Mouse (Mus musculus) heart, embryonic 12.5 days (tissue): ENCODE results near the gene Tcp11. TPM values are rescaled to one million over a fixed set of nuclear protein-coding genes. Genes with fewer than 3 reads are reported as not detected.

Source experiments
- polyA plus RNA-seq: library from polyadenylated mRNA; unstranded; fragments of >200 nt; fragmentation: Nextera tagmentation; extraction: Ambion mirVana; gene quantifications from 2 replicates; pipeline ENCODE4 v1.2.1, GENCODE M21; 2016

Tcp11 gene
- polyA plus RNA-seq, 1 experiment from 2014 or later: 0.23 TPM

Other genes with a start within 250 kb of the Tcp11 start
- gene Snrpc, start 242.5 kb downstream of the Tcp11 start, polyA plus RNA-seq: 221 and 222 TPM in 2 replicates
- 6.4 and 7.2 TPM in 2 replicates for gene Uhrf1bp1, start 224.2 kb downstream of the Tcp11 start, polyA plus RNA-seq
- gene Anks1, start 171.3 kb downstream of the Tcp11 start, polyA plus RNA-seq: 11.5 and 12.1 TPM in 2 replicates
- 48.6 and 56.2 TPM in 2 replicates for gene Taf11, start 170.8 kb downstream of the Tcp11 start, polyA plus RNA-seq
- 1.1 and 1.2 TPM in 2 replicates for gene Scube3, start 61.5 kb upstream of the Tcp11 start, polyA plus RNA-seq
- gene Zfp523, start 96.5 kb upstream of the Tcp11 start, polyA plus RNA-seq: 26.8 and 27.1 TPM in 2 replicates
- 3.3 and 4.9 TPM in 2 replicates for gene Def6, start 127.1 kb upstream of the Tcp11 start, polyA plus RNA-seq
- 1.1 and 1.4 TPM in 2 replicates for gene Ppard, start 152.1 kb upstream of the Tcp11 start, polyA plus RNA-seq
- gene Fance, start 232.9 kb upstream of the Tcp11 start, polyA plus RNA-seq: 21.8 and 23.0 TPM in 2 replicates
- gene Rpl10a, start 247.8 kb upstream of the Tcp11 start, polyA plus RNA-seq: 301 and 344 TPM in 2 replicates